Mouse (Mus musculus) megakaryocyte, embryonic 14.5 days (primary cell): Measurements from ENCODE around the gene Cd200r4.
"Not testable (repeated sequence)": the region's sequence is repeated elsewhere in the genome, so short reads cannot be mapped to it uniquely, and the experiment has no call there.

Experiments
- FLI1 ChIP-seq: IDR thresholded peaks from 2 replicates; pipeline ENCODE4 v1.6.1; 2012; ENCODE audit warnings: low read length, inconsistent platforms, mixed read lengths
- GATA1 ChIP-seq: IDR thresholded peaks from 3 replicates; pipeline ENCODE4 v1.6.1; 2012; ENCODE audit warnings: mixed read lengths, low read length, inconsistent platforms, borderline replicate concordance

DNA sequence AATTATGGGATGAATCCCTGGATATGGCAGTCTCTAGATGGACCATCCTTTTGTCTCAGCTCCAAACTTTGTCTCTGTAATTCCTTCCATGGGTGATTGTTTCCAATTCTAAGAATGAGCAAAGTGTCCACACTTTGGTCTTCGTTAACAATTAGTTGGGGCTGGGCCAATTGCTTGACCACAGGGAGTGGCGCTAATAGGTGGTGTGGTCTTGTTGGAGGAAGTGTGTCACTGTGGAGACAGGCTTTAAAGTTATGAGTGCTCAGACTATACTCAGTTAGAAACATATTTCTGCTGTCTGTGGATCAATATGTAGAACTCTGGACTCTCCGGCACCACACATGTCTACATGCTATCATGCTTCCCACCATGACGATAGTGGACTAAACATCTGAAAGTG lies 1.3 kb upstream of the Cd200r4 start:
- TF ChIP-seq FLI1, GATA1: not testable (repeated sequence)
